Mouse (Mus musculus) erythroblast, embryonic 14.5 days (primary cell): ENCODE measurements around the gene Trpm3.

Experiments used
- GATA1 ChIP-seq: IDR thresholded peaks from 2 replicates; pipeline ENCODE4 v1.6.1; 2012; ENCODE audit warnings: low read length, inconsistent platforms, mixed read lengths
- TAL1 ChIP-seq: IDR thresholded peaks from 3 replicates; pipeline ENCODE4 v1.6.1; 2012; ENCODE audit warnings: low read length, inconsistent platforms, mixed read lengths

- TF ChIP-seq GATA1 (no peak), TAL1 (no peak)
These were observed 95.3 kb downstream of the Trpm3 start for GRCm38 (mm10) chr19:22234187-22234586.
